Mouse (Mus musculus) adrenal gland, adult 2 months (tissue): ENCODE data around the gene Henmt1. TPM values are rescaled to one million over a fixed set of nuclear protein-coding genes. Genes with fewer than 3 reads are reported as not detected.

ENCODE experiments used
- DNase-seq: peaks from one replicate; pipeline ENCODE4 v3.0.0; 2021
- polyA plus RNA-seq: library from polyadenylated mRNA; depleted of rRNA; stranded (reverse); fragments of >200 nt; gene quantifications from 2 replicates; pipeline ENCODE4 v1.2.3, GENCODE M21; 2012; rRNA removed
- total RNA-seq, 2 experiments: library from RNA; stranded (reverse); gene quantifications; 2 replicates each; pipeline ENCODE4 v1.2.3; 2021

Gene Henmt1
- total and polyA plus RNA-seq, 3 experiments, result not detected

DNA sequence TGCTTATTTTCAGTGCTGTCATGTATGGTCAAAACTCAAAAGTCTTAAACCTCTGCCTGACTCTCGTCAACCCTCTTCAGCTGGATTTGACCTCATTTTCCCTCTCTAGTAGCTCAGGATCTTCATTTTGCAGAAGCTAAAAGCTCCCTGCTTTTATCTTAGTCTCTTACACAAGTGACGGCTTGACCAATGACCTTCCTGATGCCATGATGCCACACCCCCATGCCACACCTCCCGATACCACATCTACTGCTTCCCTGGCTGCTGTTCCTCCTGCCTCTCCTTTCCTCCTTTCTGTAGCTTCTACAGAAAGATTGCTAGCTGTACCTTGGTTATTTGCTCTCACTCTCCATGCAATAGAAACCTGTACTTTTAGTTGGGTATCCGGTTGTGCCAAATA is 58.1 kb downstream of the Henmt1 start:
- DNase-seq, result peak; percentile 19

- no peak for DNase-seq
Observed at GRCm38 (mm10) chr3:108999173-108999572, 59.5 kb downstream of the Henmt1 start.

DNA sequence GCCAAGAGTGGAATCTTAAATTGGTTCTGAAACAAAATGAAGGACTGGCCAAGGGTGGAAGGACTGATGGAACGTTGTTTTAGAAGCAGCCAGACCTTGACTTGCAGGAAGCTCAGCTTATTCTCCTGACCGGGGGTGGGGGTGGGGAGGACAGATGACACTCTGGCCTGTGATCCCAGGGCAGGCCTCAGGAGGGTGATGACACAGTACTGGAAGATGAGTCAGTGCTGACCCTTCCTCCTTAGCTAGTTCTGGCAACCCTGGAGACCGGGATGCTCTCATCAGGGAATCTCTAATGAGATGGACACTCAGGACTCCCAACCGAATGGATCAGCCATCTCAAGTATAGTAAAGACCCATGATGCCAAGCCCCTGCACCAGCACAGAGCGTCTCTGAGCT is 66.1 kb downstream of the Henmt1 start:
- DNase-seq, result no peak

DNA sequence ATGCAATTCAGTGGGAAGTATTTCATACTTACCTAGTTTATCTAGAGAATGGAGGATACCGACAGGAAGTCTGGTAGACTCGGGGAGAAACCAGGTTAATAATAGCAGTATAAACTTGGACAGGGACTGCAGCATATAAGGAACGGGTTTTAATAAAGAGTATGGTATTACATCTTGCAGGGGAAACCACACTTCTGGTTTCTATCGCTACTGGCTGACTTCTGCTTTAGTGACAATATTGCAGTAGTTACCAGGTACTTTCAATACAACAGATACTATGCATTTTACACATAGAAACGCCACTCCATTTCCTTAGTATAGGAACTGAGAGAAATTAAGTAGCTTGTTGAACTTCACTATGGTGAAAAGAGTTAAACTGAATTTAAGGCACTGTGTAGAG is 68.5 kb downstream of the Henmt1 start:
- DNase-seq, result no peak

Other genes starting within 250 kb of the Henmt1 start
- 1 to 10 TPM; 1.7 to 2.9 TPM for gene Gpsm2, start 217.6 kb upstream of the Henmt1 start, total RNA-seq
- gene Gpsm2, start 217.6 kb upstream of the Henmt1 start, polyA plus RNA-seq, result 0.58 and 1.0 TPM in 2 replicates
- gene Aknad1, start 200.2 kb upstream of the Henmt1 start, total RNA-seq, result not detected
- gene Aknad1, start 200.2 kb upstream of the Henmt1 start, polyA plus RNA-seq, result not detected in 2 replicates
- gene Stxbp3, start 99.3 kb upstream of the Henmt1 start, total RNA-seq, result 10 to 100 TPM; 43.1 to 60.1 TPM
- gene Stxbp3, start 99.3 kb upstream of the Henmt1 start, polyA plus RNA-seq, result 1.9 and 2.8 TPM in 2 replicates
- gene Fndc7, start 49.9 kb upstream of the Henmt1 start, total RNA-seq, result 1 to 10 TPM in 1 of 2 experiments, under 1 TPM in 1; 0.35 to 1.1 TPM
- 0.19 and 0.25 TPM in 2 replicates for gene Fndc7, start 49.9 kb upstream of the Henmt1 start, polyA plus RNA-seq
- 10 to 100 TPM; 39.8 to 77.9 TPM for gene Prpf38b, start 28.1 kb upstream of the Henmt1 start, total RNA-seq
- 108 and 117 TPM in 2 replicates for gene Prpf38b, start 28.1 kb upstream of the Henmt1 start, polyA plus RNA-seq
- not detected for gene Gm9857, start 572 bp downstream of the Henmt1 start, total RNA-seq
- gene Gm9857, start 572 bp downstream of the Henmt1 start, polyA plus RNA-seq, result not detected in 2 replicates
- 1 to 10 TPM; 3.8 to 9.4 TPM for gene Fam102b, start 87.7 kb downstream of the Henmt1 start, total RNA-seq
- gene Fam102b, start 87.7 kb downstream of the Henmt1 start, polyA plus RNA-seq, result 0.98 and 1.0 TPM in 2 replicates
- gene Slc25a54, start 140.6 kb downstream of the Henmt1 start, total RNA-seq, result not detected
- gene Slc25a54, start 140.6 kb downstream of the Henmt1 start, polyA plus RNA-seq, result not detected in 2 replicates
- gene Slc25a24, start 183.3 kb downstream of the Henmt1 start, total RNA-seq, result 10 to 100 TPM; 49.5 to 86.5 TPM
- 23.1 and 24.9 TPM in 2 replicates for gene Slc25a24, start 183.3 kb downstream of the Henmt1 start, polyA plus RNA-seq